Mouse (Mus musculus) hindbrain, embryonic 13.5 days (tissue): Measurements from ENCODE around the gene Gnaq. TPM values are rescaled to one million over a fixed set of nuclear protein-coding genes. Genes with fewer than 3 reads are reported as not detected.

Experiments
- ATAC-seq: fragments of 200-750 bp; cut with Nextera tagmentation; 2 replicates; pipeline ENCODE4 v1.8.0; 2017; ENCODE audit warnings: moderate TSS enrichment; ENCODE audit not compliant: low FRiP score
- H3K27ac ChIP-seq: fragments of 300-500 bp; sonication (generic); 2 replicates; pipeline ENCODE4 v1.5.1; 2015; ENCODE audit warnings: inconsistent platforms, mild to moderate bottlenecking, moderate library complexity
- H3K27me3 ChIP-seq: fragments of 300-500 bp; sonication (generic); 2 replicates; pipeline ENCODE4 v1.6.1; 2015; ENCODE audit warnings: mild to moderate bottlenecking, inconsistent platforms
- H3K36me3 ChIP-seq: fragments of 300-500 bp; sonication (generic); 2 replicates; pipeline ENCODE4 v1.6.1; 2015; ENCODE audit warnings: mild to moderate bottlenecking, inconsistent platforms
- H3K4me1 ChIP-seq: fragments of 300-500 bp; sonication (generic); replicated peaks from 2 replicates; pipeline ENCODE4 v1.6.1; 2015; ENCODE audit warnings: inconsistent platforms
- H3K4me2 ChIP-seq: fragments of 300-500 bp; sonication (generic); 2 replicates; pipeline ENCODE4 v1.6.1; 2015; ENCODE audit warnings: inconsistent platforms, mild to moderate bottlenecking, moderate library complexity
- H3K4me3 ChIP-seq: fragments of 300-500 bp; sonication (generic); 2 replicates; pipeline ENCODE4 v1.5.1; 2015; ENCODE audit warnings: mild to moderate bottlenecking, inconsistent platforms
- H3K9ac ChIP-seq: fragments of 300-500 bp; sonication (generic); 2 replicates; pipeline ENCODE4 v1.6.1; 2015; ENCODE audit warnings: mild to moderate bottlenecking, inconsistent platforms
- H3K9me3 ChIP-seq: fragments of 300-500 bp; sonication (generic); 2 replicates; pipeline ENCODE4 v1.6.1; 2016; ENCODE audit warnings: inconsistent platforms
- WGBS: fragments of 180-500 bp; shearing (Covaris S2); methylation state at CpG from one replicate; pipeline ENCODE4 v1.1.7; 2015; 5-methylcytosine and 5-hydroxymethylcytosine counted together
- polyA plus RNA-seq: library from polyadenylated mRNA; unstranded; fragments of >200 nt; fragmentation: Nextera tagmentation; extraction: Ambion mirVana; gene quantifications from 2 replicates; pipeline ENCODE4 v1.2.1, GENCODE M21; 2015

The Gnaq gene
- polyA plus RNA-seq, 1 experiment from 2014 or later = 79.8 TPM

DNA sequence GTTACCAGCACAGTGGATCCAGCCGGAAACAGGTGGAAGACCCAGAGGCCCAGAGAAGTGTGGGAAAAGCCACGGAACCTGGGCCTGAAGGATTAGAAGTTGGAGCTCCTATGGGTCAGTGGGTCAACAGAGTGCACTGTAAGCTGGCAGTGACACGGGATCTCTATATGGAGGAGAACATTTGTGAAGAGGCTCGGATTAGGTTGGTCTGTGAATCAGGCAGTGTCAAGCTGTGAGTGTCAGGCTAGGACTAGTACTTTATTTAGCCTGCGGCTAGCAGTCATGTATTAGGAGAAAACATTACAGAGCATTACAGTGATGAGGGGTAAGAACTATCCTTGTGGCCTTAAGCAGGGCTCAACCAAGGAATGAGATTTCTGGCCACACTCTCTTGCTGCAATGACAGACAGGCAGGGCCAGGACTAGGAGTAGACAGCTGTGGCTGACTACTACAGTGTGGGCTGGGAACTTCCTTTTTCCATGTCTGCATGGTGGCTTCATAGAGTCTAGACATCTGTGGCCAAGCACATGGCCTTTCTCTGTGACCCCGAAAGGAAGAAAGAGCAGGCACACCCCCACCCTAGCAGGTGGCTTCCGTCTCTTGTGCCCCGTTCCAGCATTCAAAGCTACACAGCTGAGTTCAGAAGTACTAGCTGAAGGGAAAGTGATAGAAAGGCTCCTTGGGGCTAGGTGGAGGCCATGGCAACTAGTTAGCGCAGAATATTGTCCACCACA is 240.3 kb downstream of the Gnaq start:
- ATAC-seq = no peak; the same call in 1 of the 2 replicates
- WGBS = 71% methylated on average over 9 of the region's 9 CpGs
- Histone ChIP-seq H3K27ac (peak overlapping the region; percentile 65), H3K9ac (0 out of 2 replicates have a peak overlapping the region, but pooled peaks have one; percentile 29), H3K4me3 (no peak overlapping the region), H3K36me3 (no peaks in the 10 kb centered on the region), H3K4me2 (no peak overlapping the region), H3K4me1 (peaks cover 44% of the 10 kb centered on the region), H3K9me3 (no peaks in the 10 kb centered on the region), H3K27me3 (no peaks in the 10 kb centered on the region)

DNA sequence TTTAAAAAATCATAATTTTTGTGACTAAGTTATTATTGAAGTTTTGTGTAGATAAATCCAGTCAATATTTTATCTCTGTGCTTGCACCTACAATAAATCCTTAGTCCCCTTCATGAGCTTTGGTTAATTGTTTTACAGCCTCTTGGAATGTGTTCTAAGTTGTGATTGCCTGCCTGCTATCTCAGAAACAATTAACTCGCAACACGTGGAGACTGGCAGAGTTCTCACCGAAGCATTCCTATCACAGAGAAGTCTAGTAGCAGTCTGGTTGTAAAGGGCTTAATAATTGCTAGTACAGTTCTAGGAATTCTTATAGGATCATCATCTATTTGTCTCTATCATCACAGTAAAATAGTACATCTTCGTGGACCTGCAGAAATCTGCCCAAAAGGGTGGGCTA is 243.2 kb downstream of the Gnaq start:
- 73% methylated on average over 4 of the region's 4 CpGs for WGBS
- H3K27me3 ChIP-seq = no peaks in the 10 kb centered on the region
- H3K9ac ChIP-seq = no peak overlapping the region
- peaks cover 19% of the 10 kb centered on the region for H3K36me3 ChIP-seq
- no peak overlapping the region for H3K27ac ChIP-seq
- no peak for ATAC-seq
- H3K4me2 ChIP-seq = no peak overlapping the region
- H3K4me3 ChIP-seq = no peak overlapping the region
- no peaks in the 10 kb centered on the region for H3K9me3 ChIP-seq
- H3K4me1 ChIP-seq = peaks cover 33% of the 10 kb centered on the region

DNA sequence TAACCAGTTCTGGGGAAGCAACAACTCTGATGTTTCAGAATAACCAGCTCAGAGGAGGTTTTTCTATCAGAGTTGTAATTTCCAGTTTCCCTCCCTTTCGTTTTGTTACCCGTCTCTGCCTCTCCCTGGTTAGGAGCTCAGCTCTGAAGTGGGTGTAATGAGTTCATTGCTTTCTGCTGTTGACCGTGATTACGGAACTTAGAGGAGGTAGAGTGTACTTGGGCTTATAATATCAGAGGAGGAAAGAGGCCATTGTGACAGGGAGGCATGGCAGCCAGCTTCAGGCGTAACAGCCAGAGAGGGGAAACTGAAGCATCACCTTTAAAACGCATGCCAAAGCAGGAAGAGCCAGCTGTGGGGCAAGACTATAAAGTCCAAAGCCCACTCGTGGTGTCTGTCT is 245.9 kb downstream of the Gnaq start:
- Histone ChIP-seq H3K27me3 (no peaks in the 10 kb centered on the region), H3K4me2 (no peak overlapping the region), H3K9me3 (no peaks in the 10 kb centered on the region), H3K4me3 (no peak overlapping the region), H3K9ac (no peak overlapping the region), H3K36me3 (peaks cover 25% of the 10 kb centered on the region), H3K4me1 (peaks cover 26% of the 10 kb centered on the region), H3K27ac (no peak overlapping the region)
- WGBS = 89% methylated on average over 7 of the region's 7 CpGs
- ATAC-seq = no peak

DNA sequence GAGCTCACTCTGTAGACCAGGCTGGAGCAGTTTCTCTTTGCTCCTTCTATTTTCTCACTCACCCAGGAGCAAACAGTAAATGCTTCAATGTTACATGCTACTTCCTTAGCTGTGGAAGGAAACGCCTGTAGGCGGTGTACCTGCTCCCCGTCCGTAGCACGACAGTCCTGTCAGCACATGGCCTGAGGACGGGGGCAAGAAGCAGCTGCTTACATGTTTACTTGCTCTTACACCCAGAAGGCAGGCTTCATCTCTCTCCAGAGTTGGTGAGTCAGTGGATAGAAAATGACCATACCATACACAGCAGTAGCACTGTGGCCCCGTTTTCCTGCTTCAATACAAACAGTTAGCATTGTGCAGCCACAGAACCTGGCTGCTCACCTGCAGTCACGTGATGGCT is 247.1 kb downstream of the Gnaq start:
- 91% methylated on average over 8 of the region's 8 CpGs for WGBS
- no peak for ATAC-seq
- H3K4me1 ChIP-seq = peaks cover 31% of the 10 kb centered on the region
- H3K36me3 ChIP-seq = peaks cover 31% of the 10 kb centered on the region
- H3K27ac ChIP-seq = no peak overlapping the region
- H3K9ac ChIP-seq = no peak overlapping the region
- H3K4me2 ChIP-seq = no peak overlapping the region
- no peak overlapping the region for H3K4me3 ChIP-seq
- no peaks in the 10 kb centered on the region for H3K27me3 ChIP-seq
- no peaks in the 10 kb centered on the region for H3K9me3 ChIP-seq

DNA sequence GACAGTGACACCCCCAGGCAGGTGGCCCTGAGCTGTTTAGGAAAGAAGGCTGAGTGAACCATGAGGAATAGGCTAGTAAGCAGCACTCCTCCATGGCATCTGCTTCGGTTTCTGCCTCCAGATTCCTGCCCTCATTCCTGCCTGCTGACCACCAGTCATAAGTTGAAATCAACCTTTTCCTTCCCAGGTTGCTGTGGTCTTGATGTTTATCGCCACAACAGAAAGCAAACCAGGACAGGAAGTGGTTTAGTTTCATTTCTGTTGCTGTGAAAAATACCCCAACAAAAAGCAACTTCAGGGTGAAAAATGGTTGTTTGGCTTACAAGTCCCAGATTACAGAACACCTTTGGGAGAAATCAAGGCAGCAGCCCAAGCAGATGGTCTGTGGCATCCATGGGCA is 249.8 kb downstream of the Gnaq start:
- 83% methylated on average over 2 of the region's 2 CpGs for WGBS
- 0 out of 2 replicates have a peak overlapping the region, but pooled peaks have one; percentile 40 for H3K27ac ChIP-seq
- H3K4me1 ChIP-seq = peaks cover 37% of the 10 kb centered on the region
- H3K4me2 ChIP-seq = no peak overlapping the region
- peaks cover 34% of the 10 kb centered on the region for H3K36me3 ChIP-seq
- H3K9me3 ChIP-seq = no peaks in the 10 kb centered on the region
- ATAC-seq = no peak
- H3K9ac ChIP-seq = no peak overlapping the region
- no peak overlapping the region for H3K4me3 ChIP-seq
- no peaks in the 10 kb centered on the region for H3K27me3 ChIP-seq

DNA sequence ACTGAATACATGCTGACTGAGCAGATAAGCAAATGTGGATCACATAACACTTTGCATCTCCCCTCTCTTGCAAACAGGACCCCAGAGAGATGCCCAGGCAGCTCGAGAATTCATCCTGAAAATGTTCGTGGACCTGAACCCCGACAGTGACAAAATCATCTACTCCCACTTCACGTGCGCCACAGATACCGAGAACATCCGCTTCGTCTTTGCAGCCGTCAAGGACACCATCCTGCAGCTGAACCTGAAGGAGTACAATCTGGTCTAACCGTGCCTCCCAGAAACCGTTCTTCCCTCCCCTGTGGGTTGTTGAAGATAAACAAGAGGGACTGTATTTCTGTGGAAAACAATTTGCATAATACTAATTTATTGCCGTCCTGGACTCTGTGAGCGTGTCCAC is 250.5 kb downstream of the Gnaq start:
- H3K9me3 ChIP-seq = no peaks in the 10 kb centered on the region
- no peak overlapping the region for H3K4me2 ChIP-seq
- H3K9ac ChIP-seq = no peak overlapping the region
- WGBS = 70% methylated on average over 13 of the region's 13 CpGs
- H3K27me3 ChIP-seq = no peaks in the 10 kb centered on the region
- peak overlapping the region; percentile 40; the same call in 1 of the 2 replicates for H3K27ac ChIP-seq
- no peak overlapping the region for H3K4me3 ChIP-seq
- H3K4me1 ChIP-seq = peaks cover 37% of the 10 kb centered on the region
- peak; percentile 50; the same call in 1 of the 2 replicates for ATAC-seq
- peaks cover 32% of the 10 kb centered on the region for H3K36me3 ChIP-seq

DNA sequence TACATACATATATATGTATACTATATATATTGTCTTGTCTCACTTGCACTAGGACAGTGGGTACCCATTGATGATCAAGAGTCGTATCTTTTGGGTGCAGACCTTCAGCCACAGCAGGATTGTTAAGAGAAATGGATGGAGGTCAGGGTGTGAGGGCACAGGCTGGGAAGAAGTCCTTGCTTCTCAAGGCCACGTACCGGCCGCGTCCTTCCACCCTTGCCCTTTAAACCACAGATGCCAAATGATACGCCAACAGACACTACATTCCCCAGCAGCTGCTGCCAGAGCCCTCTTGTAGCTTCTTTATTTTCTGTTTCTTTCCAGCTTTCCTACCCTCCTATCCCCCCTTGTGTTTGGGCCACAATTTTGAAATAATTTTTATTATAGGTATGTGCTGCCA is 251.5 kb downstream of the Gnaq start:
- H3K4me1 ChIP-seq = peaks cover 43% of the 10 kb centered on the region
- no peaks in the 10 kb centered on the region for H3K27me3 ChIP-seq
- H3K4me2 ChIP-seq = no peak overlapping the region
- peak overlapping the region; percentile 35; the same call in 1 of the 2 replicates for H3K27ac ChIP-seq
- peaks cover 23% of the 10 kb centered on the region for H3K36me3 ChIP-seq
- no peak overlapping the region for H3K9ac ChIP-seq
- 90% methylated on average over 6 of the region's 6 CpGs for WGBS
- no peaks in the 10 kb centered on the region for H3K9me3 ChIP-seq
- no peak overlapping the region for H3K4me3 ChIP-seq
- no peak for ATAC-seq

DNA sequence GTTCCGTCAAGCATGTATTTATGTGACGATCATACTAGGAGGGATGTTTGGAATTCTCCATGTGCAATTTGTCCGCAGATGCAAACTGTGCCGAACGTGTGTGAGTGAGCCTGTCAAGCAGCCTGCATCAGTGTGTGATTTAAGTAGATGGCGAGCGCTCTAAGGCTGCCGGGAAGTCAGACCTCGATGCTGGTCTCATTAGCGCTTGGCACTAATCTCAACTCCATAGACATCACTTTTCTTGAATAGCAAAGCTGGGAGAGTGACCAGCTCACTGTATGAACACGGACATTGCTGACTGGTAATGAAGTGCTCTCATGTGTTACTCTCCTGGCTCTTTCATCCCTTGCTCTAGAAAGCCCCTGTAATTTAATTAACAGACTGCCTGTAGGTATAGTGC is 252.3 kb downstream of the Gnaq start:
- Histone ChIP-seq H3K27me3 (no peaks in the 10 kb centered on the region), H3K9ac (no peak overlapping the region), H3K4me3 (no peak overlapping the region), H3K27ac (peak overlapping the region; percentile 44; the same call in 1 of the 2 replicates), H3K36me3 (peaks cover 14% of the 10 kb centered on the region), H3K9me3 (no peaks in the 10 kb centered on the region), H3K4me1 (peaks cover 50% of the 10 kb centered on the region), H3K4me2 (no peak overlapping the region)
- 64% methylated on average over 11 of the region's 11 CpGs for WGBS
- peak; percentile 44; the same call in 1 of the 2 replicates for ATAC-seq

DNA sequence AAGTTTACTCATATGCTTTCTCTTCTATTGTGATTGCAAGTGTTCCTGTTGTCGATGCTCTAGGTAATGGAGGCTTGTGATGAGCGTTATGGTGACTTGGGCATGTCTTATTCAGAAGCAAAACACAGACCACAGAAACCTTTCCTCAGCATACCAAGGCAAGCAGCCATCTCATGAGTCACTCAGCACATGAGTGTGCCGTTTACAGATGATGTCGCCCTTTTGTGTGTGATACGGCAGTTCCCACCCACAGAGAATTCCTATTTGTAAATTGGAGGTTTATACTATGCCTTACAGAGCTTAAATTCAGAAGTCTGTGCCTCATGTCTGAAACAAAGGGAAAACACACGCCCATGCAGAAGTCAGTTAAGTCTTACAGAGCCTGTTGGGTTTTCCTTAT is 253.9 kb downstream of the Gnaq start:
- no peak overlapping the region for H3K4me2 ChIP-seq
- 78% methylated on average over 6 of the region's 6 CpGs for WGBS
- no peak overlapping the region for H3K9ac ChIP-seq
- ATAC-seq = no peak
- no peaks in the 10 kb centered on the region for H3K9me3 ChIP-seq
- H3K4me1 ChIP-seq = peaks cover 50% of the 10 kb centered on the region
- H3K36me3 ChIP-seq = peaks cover 14% of the 10 kb centered on the region
- H3K27ac ChIP-seq = no peak overlapping the region
- H3K4me3 ChIP-seq = no peak overlapping the region
- no peaks in the 10 kb centered on the region for H3K27me3 ChIP-seq

DNA sequence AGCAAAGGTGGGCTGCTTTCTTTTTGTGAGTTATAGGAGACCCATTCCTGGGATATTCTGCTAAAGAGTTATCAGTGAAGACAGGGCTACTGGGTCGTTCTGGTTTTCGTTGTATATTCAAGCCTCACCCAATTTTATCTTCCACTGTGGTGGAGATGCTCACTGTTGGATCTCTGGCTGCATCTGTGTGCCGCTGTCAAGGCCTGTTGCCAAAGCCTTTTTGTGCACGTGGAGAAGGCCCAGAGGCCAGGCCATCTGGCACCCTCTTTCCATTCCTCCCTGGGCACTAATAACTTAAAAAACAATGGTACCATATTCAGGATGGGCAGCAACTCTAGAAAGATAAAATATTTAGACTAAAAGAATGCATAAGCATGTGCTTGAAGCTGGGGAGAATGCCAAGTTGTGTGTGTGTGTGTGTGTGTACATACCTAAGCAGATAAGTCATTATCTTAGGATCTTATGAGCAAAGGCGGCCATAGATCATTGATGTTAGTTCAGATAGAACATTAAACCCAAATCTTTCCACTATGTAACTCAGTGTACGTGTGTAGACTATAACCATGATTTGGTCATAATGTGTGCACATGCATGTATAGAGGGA is 257.7 kb downstream of the Gnaq start:
- Histone ChIP-seq H3K27me3 (no peaks in the 10 kb centered on the region), H3K9ac (no peak overlapping the region), H3K4me2 (no peak overlapping the region), H3K27ac (no peak overlapping the region), H3K4me1 (peaks cover 22% of the 10 kb centered on the region), H3K9me3 (no peaks in the 10 kb centered on the region), H3K36me3 (peaks cover 7% of the 10 kb centered on the region; the same call in 1 of the 2 replicates), H3K4me3 (no peak overlapping the region)
- ATAC-seq = no peak
- WGBS = 81% methylated on average over 6 of the region's 6 CpGs

DNA sequence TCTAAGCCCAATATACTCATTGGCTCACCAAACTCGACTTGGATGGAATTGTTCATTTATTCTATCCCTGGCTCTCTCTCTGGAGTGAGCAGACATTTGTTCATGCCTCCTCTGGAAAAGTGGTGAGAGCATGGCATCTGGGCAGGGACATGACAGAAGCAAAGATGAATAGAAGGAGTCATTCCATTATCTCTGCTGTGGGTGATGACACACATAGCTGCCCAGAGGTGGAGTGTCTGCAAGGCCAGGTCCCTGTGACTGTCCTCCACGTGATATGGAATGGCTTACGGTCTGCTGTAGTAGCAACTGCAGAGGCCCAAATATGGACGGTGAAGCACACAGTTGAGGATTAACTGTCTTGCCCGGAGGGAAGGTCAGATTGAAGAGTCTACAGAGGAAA is 261.8 kb downstream of the Gnaq start:
- Histone ChIP-seq H3K4me3 (no peak overlapping the region), H3K4me2 (no peak overlapping the region), H3K4me1 (peaks cover 8% of the 10 kb centered on the region; the same call in 1 of the 2 replicates), H3K27ac (no peak overlapping the region), H3K27me3 (no peaks in the 10 kb centered on the region), H3K9me3 (no peaks in the 10 kb centered on the region), H3K36me3 (peaks cover 5% of the 10 kb centered on the region; the same call in 1 of the 2 replicates), H3K9ac (no peak overlapping the region)
- ATAC-seq = no peak
- WGBS = 94% methylated on average over 5 of the region's 5 CpGs

DNA sequence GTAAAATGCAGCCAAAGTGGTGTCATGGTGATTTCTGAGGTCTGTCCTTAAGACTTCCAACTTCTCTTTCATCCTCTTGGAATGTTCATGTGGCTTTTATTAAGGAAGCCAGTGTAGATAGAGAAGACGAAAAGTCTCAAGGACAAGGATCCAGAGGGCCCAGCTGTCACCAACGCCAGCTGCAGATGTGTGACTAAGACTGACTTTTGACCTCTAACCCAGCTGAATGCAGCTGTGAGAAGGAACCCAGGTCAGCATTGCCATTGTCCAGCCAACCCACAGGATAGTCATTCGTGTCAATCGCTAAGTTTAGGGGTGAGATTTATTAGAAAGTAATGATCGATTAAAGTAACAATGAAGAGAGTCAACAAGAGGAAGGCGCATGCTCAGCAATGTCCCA is 270.5 kb downstream of the Gnaq start:
- ATAC-seq = no peak
- 77% methylated on average over 6 of the region's 6 CpGs for WGBS
- Histone ChIP-seq H3K4me2 (no peak overlapping the region), H3K9me3 (no peaks in the 10 kb centered on the region), H3K27ac (no peak overlapping the region), H3K36me3 (no peaks in the 10 kb centered on the region), H3K9ac (no peak overlapping the region), H3K4me1 (no peaks in the 10 kb centered on the region), H3K27me3 (no peaks in the 10 kb centered on the region), H3K4me3 (no peak overlapping the region)

DNA sequence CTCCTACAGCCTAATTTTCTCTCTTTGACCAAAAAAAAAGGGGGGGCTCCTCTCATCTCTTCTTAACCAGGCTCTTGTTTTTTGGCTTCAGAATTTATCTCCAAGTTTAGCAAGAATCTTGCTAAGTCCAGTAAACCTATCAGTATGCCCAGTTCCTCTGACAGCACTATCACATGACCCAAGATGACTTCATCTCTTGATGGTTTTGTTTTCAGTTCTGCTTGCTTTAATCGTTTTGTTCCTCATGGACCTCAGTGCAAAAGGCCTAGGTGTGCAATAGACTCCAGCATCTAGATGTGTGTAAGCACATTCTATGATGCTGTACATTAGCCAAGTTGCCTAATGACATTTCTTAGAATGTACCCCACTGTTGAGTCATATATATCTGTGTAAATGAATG is 275.1 kb downstream of the Gnaq start:
- Histone ChIP-seq H3K4me2 (no peak overlapping the region), H3K4me1 (no peaks in the 10 kb centered on the region), H3K27me3 (no peaks in the 10 kb centered on the region), H3K36me3 (no peaks in the 10 kb centered on the region), H3K27ac (no peak overlapping the region), H3K9ac (no peak overlapping the region), H3K9me3 (no peaks in the 10 kb centered on the region), H3K4me3 (no peak overlapping the region)
- 84% methylated on average over 1 of the region's 1 CpGs for WGBS
- no peak for ATAC-seq
